Mouse (Mus musculus) brain, embryonic 18.5 days (tissue): ENCODE results near the gene Psmd8.
"Not testable (repeated sequence)": the region's sequence is repeated elsewhere in the genome, so short reads cannot be mapped to it uniquely, and the experiment has no call there.

ENCODE experiments used
- DNase-seq: peaks from one replicate; pipeline ENCODE4 v3.0.0-alpha.2; 2012; ENCODE audit warnings: low read depth, low spot score

Gene Psmd8

DNA sequence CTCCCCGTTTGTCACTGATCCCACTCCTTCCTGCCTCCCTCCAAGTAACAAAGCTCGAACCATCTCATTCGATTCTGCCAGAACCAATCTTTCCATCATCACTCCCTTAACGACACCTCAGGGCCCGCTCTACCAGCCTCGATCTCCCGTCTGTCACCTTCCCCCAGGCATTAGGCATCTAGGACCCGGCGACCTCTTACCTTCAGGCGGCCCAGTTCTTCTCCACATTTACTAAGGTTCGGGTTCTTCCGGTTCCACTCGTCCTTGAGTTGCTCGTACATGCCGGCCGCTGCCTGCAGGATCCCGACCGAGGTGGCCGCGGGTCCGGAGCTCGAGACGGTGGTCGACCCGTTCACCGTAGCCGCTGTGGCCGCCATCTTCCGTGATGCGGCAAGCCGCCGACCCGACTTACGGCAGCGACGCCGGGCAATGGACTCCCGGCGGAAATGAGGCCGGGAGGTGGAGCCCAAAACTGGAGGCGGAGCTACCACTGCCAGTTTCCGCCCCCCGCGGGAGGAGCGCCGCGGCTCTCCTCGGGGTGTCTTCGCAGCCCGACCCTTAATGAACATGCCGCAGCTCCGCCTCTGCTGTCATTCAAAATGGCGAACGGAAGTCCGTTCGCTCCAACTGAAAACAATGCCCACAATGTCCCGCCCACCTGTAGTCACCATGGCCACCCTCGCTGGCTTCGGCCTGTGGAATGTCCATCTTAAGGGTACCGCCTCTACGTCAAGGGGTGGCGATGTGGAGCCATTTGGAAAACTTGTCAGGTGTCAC, at the start of gene Psmd8:
TSS of gene Psmd8 (minus strand) at position 625 of the 777 bp plus-strand sequence.
- DNase-seq: peak; percentile 94

DNA sequence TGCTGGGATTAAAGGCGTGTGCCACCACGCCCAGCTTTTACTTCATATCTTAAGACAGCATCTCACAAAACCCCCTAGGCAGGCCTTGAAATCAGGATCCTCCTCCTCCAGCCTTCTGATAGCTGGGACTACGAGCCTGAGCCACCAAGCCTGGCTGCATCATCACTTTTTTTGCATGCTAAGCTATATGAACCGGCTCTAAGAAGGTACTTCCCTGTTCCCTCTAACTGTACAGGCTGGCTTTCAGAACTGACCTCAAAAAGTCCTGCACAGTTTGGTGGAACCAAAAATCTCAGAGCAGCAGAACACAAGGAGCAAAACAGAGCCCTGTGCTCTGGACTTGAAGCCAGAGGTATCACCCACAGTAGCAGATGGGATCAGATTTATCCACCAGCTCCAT, 47.7 kb upstream of the Psmd8 start:
- no peak for DNase-seq

DNA sequence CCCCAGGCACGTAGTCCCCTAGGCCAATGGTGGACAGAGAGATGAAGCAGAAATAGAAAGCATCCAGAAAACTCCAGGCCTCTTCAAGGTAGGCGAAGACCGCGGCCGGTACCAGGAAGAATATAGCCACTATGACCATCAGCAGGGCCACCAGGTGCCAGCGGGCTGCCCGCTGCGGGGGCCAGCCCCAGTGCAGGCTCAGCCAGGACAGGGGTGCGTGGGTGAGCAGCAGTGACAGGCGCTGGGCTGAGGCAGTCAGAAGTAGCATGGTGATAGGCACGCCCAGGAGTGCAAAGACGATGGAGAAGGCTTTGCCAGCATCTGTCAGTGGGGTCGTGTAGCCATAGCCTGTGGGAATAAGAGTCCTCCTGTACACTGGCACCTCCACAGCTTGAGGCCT, 45.0 kb upstream of the Psmd8 start:
- DNase-seq: no peak

DNA sequence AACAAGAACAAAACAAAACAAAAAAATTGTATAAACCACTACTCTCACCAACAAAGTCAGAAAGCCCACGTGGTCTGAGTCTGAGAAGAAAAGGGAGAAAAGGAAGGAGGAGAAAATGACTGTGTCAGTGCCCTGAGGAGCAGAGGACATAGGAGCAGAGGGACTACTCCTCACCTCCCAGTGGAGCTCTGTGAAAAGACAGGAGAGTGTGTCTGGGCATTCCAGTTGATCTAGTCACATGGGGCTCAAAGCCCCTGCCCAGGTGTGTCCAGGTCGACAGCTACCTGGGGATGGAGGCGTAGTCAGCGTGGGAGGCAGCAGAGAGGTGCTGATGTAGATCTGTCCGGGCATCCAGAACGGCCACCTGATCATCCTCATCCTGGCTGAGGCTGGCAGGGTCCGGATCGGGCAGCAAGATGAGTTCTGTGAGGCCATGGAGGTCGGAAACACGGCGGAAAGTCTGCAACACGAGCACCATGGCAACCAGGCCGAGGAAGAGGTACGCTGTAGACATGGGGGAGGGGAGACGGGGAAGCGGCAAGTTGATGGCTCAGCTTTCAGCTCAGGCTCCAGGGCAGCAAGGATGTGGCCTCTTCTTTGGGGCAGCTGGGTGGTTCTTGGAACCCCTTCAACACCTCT, 44.4 kb upstream of the Psmd8 start:
- no peak for DNase-seq

DNA sequence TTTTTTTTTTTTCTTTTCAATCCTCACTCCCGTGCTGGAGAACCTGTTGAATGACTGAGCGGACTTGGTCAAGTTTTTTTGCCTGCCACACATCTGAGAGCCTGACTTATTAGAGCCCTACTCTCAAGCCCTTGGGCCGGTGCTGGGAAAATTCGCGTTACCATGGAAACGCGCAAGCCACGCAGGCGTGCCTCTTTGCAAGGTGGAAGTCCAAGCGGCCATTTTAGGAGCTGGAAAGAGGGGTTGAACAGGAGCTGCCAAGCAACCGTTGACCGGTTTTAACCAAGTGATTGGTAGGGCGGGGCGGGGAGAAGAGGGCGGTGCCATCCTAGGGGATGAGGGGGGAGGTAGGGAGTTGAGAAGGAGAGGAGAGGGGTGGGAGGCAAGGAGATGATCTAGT, 34.3 kb upstream of the Psmd8 start:
- DNase-seq: no peak

DNA sequence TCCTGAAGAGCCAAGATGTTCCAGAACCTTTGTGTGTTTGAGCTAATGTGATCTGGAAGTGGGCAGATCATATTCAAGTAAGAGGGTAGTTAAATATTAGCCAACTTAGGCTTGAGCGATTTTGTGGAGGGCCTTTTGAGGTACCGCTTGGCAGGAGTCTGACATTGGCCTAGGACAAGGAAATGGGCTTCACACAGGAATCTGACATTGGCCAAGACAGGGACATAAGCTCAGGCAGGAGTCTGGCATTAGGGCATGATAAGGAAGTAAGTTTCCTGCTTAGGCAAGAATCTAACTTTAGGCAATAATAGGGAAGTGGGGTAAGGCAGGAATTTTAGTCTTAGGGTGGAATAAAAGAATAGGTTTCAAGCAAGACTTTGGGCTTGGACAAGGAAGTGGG, 33.7 kb upstream of the Psmd8 start:
- DNase-seq: no peak

DNA sequence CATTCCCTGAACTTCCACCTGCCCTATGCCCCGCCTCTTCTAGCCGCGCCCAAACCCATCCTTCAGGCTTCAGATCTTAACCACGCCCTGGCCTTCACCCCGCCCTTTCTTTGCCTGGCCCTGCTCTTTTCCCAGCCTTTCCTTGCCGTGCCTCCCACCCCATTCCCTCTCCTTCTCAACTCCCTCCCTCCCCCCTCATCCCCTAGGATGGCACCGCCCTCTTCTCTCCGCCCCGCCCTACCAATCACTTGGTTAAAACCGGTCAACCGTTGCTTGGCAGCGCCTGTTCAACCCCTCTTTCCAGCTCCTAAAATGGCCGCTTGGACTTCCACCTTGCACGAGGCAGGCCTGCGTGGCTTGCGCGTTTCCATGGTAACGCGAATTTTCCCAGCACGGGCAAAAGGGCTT, 33.2 kb upstream of the Psmd8 start, which contains the start of gene Catsperg1:
TSS of gene Catsperg1 (minus strand) at position 361 of the 408 bp plus-strand sequence.
- DNase-seq: no peak

DNA sequence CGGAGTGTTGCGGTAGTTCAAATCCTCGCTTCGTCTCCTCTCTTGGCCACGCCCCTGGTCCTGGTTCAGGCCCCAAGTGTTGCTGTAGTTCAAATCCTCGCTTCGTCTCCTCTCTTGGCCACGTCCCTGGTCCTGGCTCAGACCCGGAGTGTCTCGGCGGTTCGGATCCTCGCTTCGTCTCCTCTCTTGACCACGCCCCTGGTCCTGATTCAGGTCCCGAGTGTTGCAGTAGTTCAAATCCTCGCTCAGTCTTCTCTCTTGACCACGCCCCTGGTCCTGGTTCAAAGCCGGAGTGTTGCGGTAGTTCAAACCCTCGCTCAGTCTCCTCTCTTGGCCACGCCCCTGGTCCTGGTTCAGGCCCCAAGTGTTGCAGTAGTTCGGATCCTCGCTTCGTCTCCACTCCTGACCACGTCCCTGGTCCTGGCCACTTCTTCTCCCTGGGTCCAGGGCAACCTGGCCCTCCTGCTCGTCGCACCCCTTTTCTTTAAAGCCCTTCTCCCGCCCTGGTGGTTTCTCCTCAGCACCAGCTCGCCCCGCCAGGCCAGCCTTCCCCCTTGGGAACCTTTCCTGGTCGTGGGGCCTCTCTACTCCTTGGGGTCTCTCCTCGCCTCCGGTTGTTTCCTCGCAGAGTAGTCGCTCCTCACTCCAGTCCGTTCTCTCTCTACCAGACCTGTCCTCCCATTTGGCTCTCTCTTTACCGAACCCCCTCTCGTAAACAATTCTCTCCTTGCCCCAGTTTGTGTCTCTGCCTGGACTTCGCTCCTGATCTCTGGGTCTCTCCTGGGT, 32.5 kb upstream of the Psmd8 start:
- DNase-seq: not testable (repeated sequence)

DNA sequence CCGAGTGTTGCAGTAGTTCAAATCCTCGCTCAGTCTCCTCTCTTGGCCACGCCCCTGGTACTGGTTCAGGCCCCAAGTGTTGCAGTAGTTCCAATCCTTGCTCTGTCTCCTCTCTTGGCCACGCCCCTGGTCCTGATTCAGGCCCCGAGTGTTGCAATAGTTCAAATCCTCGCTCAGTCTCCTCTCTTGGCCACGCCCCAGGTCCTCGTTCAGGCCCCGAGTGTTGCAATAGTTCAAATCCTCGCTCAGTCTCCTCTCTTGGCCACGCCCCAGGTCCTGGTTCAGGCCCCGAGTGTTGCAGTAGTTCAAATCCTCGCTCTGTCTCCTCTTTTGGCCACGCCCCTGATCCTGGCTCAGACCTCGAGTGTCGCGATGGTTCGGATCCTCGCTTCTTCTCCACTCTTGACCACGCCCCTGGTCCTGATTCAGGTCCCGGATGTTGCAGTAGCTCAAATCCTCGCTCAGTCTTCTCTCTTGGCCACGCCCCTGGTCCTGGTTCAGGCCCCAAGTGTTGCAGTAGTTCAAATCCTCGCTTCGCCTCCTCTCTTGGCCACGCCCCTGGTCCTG, 31.8 kb upstream of the Psmd8 start:
- DNase-seq: no peak

DNA sequence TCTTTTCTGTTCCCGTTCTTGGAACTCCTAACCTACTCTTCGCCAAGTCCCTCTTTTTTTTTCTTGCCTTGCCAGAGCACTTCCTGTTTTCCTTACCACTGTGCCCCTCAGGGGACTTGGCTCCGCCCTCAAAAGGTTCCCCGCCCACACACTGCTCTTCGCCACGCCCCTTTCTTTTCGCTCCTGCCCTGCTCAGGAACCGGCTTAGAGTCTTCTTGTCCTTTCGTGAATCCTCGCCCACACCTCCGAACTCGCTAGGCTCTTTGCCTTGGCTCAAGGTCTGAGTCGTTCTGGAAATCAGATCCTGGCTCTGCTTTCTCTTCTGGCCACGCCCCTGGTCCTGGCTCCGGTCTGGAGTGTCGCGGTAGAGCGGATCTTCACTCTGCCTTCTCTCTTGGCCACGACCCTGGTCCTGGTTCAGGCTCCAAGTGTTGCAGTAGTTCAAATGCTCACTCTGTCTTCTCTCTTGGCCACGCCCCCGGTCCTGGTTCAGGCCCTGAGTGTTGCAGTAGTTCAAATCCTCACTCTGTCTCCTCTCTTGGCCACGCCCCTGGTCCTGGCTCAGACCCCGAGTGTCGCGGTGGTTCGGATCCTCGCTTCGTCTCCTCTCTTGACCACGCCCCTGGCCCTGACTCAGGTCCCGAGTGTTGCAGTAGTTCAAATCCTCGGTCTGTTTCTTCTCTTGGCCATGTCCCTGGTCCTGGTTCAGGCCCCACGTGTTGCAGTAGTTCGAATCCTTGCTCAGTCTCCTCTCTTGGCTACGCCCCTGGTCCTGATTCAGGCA, 31.1 kb upstream of the Psmd8 start:
- DNase-seq: no peak

DNA sequence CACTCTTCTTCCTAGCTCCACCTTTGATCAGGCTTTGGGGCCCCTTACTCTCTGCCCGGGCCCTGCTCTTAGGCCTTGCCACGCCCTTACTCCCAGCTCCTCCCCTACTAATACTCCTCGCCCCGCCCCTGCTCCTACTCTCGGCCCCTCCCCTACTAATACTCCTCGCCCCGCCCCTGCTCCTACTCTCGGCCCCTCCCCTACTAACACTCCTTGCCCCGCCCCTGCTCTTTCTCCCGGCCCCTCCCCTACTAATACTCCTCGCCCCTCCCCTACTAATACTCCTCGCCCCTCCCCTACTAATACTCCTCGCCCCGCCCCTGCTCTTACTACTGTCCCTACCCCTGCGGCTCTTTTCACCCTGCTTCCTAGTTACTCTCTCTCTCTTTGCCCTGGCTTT, 30.5 kb upstream of the Psmd8 start:
- not testable (repeated sequence) for DNase-seq

DNA sequence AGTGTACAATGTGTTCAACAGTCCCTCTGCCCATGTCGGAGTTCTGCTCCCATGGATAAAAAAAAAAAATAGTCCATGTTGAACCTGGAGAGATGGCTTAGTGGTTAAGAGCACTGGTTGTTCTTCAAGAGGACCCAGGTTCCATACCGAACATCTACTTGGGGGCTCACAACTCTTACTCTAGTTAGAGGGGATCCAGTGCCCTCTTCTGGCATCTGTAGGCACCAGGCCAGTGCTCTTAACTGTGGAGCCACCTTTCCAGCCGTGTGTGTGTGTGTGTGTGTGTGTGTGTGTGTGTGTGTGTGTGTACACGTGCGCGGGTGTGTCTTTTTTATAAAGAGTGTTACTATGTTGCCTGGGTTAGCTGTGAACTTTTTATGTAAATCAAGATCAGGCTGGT, 22.1 kb upstream of the Psmd8 start:
- no peak for DNase-seq

DNA sequence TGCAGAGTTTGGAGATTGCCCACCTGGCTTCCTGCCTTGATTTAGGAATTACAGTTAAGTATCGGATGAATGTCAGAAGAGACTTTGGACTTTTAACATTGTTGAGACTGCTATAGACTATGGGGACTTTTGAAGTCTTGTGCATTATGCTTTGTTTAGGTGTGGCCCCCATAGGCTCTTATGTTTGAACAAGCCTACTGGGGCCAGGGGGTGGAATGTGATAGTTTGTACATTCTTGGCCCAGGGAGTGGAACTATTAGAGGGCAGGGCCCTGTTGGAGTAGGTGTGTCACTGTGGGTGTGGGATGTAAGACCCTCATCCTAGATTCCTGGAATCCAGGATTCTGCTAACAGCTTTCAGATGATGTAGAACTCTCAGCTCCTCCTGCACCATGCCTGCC, 13.7 kb upstream of the Psmd8 start:
- DNase-seq: not testable (repeated sequence)

DNA sequence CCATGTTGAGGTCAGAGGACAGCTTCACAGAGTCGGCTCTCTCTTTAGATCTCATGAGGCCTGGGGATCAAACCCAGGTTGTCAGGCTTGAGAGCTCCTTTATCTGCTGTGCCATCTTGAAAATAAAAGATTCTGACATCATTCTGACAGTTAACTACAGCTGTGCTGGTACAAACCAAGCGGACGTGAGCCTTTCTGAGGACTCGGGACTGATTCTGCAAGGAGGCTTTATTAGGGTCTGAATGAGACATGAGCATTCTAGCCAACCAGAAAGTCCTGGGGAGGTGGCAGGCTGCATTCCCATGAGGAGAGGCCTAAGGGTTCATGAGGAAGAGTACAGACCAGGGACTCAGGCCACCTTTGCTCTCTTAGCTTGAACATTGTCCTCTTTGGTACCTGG, 822 bp upstream of the Psmd8 start:
- not testable (repeated sequence) for DNase-seq

DNA sequence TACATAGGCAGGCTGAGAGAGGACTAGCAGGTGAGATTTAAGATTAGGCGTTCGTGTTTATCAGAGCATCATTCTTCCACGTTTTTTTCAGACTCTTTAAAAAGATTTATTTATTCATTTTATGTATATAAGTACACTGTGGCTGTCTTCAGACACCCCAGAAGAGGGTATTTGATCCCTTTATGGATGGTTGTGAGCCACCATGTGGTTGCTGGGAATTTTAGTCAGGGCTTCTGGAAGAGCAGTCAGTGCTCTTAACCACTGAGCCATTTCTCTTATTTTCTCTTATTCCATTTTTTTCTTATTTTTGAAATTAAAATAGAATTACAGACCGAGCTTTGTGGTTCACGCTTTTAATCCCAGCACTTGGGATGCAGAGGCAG, 344 bp upstream of the Psmd8 start:
- no peak for DNase-seq

DNA sequence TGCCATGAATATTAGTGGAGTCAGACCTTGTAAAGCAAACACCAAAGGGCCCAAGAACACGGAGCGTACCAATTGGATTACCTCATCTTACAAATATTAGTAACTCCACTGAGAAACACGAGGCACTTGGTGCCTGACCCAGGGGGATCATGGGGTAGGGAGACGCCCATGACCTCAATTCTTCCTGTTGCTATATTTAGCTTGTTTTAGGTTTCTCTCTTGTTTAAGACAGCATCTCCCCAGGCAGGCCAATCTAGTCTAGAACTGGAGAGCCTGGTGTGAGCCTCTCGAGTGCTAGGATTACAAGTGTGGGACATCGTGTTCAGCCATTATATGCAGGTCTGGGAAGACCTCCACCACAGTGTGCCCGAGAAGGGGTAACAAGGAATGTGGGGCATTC, 1.2 kb downstream of the Psmd8 start:
- no peak for DNase-seq

DNA sequence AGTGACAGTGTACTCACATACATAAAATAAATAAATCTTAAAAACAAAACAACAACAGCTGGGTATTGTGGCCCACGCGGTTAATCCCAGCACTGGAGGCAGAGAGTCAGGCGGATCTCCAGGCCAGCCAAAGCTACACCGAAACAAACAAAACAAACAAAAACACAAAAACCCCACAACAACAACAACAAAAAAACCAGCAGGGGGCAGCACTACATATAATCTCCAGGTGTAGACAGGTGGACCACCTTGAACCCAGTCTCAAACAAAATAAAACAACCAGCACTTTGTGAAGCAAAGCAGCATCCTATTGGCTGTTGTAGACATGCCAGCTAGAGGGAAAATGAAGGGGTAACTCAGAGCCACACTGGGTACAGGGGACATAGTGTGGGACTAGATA, 2.4 kb downstream of the Psmd8 start:
- no peak for DNase-seq

DNA sequence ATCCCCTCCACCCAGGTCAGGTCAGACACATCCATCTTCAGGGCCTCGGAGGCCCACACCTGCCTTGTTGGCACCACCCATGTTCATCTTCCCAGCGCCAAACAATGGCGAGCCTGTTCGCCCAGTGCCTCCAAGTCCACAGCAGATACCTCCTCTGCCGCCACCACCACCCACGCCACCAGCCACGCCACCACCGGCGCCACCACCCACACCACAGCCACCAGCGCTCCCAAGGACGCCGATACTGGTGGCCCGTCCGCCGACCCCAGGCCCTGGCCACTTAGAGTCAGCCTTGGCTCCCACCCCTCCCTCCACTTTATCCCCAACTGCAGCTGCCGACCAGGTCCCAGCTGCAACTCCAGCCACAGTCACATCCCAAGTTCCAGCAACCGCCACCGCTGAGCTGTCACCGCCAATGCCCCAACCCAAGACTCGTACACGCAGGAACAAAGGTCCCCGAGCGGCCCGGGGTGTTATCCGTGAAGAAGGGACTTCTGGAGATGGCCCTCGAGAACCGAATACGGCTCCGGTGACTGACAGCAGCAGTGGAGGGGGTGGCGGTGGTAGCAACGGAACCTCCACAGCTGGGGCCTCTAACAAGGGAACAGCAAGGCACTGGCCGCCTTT, 8.0 kb downstream of the Psmd8 start:
- DNase-seq: no peak

DNA sequence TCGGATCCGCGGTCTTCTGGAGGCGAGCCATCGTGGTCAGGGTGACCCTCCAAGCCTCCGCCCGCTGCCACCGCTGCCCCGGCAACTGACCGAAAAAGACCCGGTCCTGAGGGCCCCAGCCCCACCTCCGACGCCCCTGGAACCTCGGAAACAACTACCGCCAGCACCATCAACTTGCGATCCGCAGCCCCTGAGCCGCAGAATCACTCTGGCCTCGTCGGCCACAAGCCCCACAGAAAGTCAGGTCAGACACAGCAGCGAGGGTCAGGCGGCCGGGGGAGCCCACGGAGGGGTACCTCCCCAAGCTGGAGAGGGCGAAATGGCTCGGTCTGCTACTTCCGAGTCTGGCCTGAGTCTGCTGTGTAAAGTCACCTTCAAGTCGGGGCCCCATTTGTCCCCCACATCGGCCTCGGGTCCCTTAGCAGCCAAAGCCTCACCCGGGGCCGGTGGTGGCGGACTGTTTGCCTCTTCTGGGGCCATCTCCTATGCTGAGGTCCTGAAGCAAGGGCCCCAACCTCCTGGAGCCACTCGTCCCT, 8.9 kb downstream of the Psmd8 start:
- DNase-seq: no peak

DNA sequence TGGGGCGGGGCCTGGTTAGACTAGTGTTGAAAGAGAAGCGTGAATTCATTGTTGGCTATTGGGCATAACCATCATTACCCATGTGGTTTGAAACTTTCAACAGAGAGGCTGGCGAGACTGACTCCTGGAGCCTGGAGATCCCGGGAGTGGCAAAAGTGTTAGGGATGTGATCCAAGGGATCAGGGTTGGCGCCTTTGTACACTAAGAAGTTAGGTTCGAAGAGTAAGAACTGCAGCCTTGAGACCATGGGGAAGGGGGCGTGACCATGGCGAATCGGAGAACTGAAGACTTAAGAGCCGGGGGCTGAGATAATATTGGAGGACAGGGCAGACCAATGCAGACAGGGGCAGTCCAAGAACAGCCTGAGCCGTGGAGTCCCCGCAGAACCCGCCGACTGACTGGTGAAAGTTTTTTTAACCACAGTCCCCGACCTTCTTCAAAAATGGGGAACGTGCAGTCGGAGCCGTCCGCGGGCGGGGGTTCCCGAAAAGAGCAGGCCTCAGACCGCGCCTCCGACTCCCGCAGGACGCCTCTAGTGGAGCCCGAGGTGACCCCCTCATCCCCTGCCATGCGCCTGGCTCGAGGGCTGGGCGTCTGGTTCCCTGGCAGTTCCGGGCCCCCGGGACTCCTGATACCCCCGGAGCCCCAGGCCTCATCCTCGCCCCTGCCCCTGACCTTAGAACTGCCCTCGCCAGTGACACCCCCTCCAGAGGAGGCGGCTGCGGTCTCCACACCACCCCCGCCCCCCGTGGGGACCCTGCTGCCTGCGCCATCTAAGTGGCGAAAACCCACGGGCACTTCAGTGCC, 9.5 kb downstream of the Psmd8 start:
- DNase-seq: no peak
